Mouse (Mus musculus): ENCODE measurements around the gene Lrmp.

The Lrmp gene

DNA sequence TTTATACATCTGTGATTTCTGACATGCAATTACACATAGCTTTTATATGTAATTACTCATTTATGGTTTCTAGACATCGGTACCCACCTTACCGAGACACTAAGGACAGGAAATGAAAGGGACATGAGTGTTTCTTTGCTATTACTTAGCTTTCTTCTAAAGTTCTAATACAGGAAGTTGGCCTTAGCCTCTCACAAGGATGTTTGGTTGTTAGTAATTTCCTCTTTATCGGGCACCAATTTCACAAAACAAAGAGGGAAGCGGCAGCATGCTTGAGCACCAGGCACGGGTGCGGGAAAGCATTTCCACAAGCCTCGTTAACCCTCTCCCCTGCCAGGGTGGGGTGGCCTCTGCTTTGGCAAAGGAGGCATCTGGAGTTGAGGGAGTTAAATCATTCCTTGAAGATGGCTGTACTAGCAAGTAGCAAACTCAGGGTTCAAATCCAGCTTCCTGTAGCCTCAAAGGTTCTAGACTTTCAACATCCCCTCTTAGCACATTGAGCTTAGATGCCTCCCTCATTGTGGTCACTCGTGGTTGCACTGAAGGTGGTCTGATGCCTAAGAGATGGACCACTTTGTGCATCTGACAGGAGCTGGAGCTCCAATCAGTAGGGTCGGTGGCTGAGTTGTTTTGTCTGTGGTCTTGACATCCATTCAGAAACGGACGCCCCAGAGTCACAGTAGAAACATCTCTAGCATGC lies 24.5 kb downstream of the Lrmp start:
- DNase-seq = no peak

- DNase-seq = no peak
Measured at GRCm38 (mm10) chr6:145140706-145141105, 25.3 kb downstream of the Lrmp start.

DNA sequence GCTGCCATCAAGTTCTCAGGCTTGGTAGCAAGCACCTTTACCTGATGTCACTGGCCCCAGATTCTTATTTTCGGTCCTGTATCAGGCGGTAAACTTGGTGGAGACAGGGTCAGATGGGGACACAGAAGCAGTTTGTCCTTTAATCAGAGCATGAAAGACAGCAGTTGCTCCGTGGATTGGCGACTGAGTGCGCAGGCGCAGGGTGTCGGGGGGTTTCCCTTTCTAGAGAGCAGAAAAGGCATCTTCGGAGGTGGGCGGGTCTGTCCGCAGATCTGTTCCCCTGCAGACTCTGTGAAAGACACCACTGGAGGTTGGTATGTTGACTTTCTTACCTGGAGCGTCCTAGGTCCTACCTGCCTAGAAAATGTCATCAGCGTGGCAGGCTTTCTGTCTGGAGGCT lies 26.4 kb downstream of the Lrmp start:
- DNase-seq = no peak

DNA sequence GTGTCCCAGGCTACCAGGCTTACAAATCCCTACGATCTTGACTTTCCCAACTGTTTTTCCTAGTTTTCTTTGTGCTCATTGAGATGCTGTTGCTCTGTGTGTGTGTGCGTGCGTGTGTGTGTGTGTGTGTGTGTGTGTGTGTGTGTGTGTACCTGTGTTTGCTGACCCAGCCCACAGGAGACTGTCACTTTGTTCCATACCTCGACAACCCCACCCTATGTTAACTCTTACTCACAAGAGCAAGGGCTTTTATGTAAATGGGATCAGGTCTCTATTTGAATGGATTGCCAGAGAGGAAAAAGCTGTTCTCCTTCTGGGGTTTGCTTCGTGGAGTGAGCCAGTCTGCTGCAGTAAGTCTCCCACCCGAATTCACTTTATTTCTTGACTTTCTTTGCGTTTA lies 29.7 kb downstream of the Lrmp start:
- no peak for DNase-seq

DNA sequence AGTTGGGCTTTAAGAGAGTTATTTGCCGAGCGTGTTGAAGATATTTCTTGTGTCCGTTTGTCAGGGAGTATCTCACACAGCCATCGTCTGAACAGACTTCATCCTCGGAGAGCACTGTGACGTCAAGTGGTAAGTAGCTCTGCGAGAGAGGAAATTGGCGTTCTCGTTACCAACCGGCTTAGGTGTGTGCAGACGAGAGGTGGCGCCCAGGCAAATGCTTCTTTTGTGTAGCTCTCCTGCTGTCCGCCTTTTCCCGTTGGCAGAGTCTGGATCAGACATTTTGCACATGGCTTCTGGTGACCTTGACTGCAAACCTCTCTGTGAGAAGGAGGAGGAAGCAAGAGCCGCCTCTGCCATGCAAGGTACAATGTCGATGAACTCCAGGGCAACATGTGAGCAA lies 32.3 kb downstream of the Lrmp start:
- DNase-seq = no peak

GRCm38 (mm10) chr6:145149054-145149453 lies 33.6 kb downstream of the Lrmp start:
- DNase-seq = peak; percentile 35

- DNase-seq = no peak
Measured at GRCm38 (mm10) chr6:145158619-145159018, 43.2 kb downstream of the Lrmp start.

DNA sequence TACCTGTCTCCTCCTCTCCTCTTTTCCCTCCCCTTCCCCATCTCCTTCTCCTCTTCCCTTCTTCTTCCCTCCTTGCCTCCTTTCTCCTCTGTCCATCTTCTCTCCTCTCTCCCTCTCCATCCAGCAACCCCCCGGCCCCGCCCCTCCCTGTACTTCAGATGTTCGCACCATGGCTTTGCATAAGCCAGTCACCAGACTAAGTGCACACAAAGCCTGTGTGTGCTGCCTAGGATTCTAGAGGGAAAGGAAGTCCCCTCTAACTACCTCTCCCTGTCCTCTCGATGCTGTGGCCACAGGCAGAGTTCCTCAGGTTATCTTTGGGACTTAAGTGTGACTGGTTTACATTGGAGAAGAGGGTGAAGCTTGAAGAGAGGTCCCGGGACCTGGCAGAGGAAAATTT lies 45.1 kb downstream of the Lrmp start:
- no peak for DNase-seq

GRCm38 (mm10) chr6:145171892-145172606 lies 56.6 kb downstream of the Lrmp start:
- no peak for DNase-seq

GRCm38 (mm10) chr6:145173781-145174191 lies 58.3 kb downstream of the Lrmp start:
- DNase-seq = peak; percentile 62

GRCm38 (mm10) chr6:145175571-145175981 lies 60.1 kb downstream of the Lrmp start:
- DNase-seq = peak; percentile 38

DNA sequence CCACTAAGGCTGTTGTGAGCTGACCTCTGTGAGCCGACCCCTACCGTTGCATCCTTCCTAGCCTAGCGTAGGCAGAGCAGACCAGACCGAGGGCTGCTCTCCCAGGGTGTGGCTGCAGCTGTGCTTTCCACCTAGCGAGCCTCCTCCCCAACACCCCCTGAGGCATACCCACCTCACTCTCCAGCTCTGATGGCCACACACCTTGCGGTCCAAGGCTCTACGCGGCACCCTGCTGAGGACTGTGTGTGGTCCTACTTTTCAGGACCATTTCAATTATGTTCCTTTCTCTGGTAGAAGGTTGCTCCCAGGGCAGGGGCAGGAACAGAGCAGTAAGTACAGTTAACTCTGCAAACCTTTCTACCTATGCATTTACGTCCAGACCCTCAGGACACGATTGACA lies 61.0 kb downstream of the Lrmp start:
- DNase-seq = no peak

- DNase-seq = peak; percentile 58
Measured at GRCm38 (mm10) chr6:145179665-145180064, 64.2 kb downstream of the Lrmp start.

DNA sequence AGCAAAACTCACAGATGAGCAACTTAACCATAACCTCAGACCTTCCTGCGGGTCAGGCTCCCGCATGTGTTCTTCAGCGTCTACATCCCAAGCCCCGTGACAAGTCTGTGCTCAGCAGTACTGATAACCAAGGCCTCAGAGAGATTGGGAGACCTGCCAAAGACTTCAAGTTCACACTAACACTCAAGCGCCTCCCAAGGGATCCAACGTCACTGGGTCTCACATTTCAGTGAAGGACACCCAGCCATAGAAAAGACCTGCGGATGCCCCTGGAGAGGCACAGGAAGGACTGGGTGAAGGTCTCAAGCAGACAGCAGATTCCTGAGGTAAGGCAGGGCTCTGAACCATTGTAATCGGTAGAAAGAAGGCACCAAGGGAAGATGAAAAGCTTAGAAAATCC lies 66.6 kb downstream of the Lrmp start:
- DNase-seq = no peak

DNA sequence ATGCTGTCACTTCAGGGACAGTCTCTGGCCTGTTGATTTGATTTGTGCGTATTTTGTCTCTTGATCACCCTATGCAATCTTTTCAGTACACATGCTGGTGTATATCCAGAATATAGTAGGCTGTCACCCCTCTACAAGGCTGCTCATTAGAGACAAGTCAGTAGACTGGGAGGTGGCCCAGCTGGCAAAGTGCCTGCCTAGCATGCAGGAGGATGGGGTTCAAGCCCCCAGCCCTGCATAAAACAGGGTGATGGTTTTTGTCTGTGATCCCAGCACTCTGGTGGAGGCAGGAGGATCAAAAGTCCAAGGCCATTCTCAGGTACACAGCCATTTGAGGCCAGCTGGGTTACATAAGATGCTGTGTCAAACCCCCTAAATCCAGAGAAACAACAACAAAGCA lies 70.6 kb downstream of the Lrmp start:
- DNase-seq = no peak

DNA sequence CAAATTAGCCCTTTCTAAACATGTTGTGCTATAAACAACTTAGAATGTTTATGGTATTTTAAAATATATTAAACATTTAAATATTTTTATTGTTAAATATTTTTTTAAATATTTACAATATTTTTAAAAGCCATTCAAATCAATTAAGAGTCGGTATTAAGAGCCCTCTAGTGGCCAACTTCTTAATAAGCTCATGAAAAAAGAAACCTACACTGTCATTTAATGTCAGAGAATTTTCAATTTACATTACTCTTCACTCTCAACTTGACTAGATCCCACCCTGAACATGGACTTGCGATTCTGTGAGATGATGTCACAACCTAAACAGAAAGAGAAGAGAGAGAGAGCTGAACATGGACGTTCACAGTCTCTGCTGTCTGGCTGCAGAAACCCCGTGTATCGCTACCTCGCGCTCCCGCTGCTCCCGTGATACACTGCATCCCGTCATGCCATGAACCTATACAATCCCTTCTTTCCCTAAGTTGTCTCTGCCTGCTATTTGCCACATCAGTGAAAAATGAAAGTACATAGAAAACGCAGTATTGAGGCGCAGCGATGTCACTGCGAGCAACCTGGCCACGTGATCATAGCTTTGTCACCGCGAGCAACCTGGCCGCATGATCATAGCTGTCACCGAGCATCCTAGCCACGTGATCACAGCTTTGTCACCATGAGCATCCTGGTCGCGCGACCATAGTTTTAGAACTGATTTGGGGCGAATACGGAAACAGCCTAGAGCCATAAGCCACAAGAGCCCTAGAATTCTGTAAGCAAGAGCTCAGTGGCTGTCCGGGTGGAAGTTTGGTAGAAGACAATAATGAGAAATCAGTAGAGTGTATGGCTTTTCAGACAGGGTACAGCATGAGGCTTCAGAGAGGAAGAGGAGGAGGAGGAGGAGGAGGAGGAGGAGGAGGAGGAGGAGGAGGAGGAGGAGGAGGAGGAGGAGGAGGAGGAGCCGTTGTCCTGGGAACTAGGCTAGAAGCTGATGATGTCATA lies 71.9 kb downstream of the Lrmp start:
- DNase-seq = no peak

DNA sequence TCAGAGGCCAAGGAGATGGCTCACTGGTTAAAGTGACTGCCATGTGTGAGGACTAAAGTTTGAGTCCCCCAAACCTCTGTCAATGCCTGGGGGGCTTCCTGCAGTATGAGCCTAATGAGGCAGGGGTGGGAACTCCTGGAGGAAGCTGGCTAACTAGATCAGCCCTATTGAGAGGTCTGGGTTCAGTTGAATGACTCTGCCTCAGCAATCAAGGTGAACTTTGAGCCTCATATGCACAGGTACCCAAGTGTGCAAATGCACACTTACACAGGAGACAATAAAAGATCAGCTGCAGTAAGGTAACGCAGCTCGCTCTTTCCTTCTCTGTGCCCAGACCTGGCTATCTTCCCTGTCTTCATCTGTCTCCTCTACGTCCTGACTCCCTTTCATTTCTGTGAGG lies 77.6 kb downstream of the Lrmp start:
- no peak for DNase-seq

DNA sequence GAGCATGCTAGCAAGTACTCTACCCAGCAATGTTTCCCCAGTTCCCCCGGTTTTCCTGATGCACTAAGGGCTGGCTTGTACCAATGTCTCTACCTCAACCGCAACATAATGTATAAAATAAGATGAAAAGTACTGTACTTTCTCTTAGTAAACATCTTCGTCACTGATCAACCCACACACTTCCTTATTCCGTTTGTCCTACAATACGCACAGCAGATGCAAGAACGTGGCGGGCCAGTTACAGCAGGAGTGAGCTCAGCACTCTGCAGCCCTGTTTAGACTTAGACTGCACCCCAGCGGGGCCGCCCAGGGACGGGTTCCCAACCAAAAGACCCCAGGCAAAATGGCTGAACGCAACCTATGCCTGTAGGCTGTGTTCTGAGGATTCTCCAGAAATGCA lies 78.0 kb downstream of the Lrmp start:
- DNase-seq = no peak

- no peak for DNase-seq
Measured at GRCm38 (mm10) chr6:145197949-145198686, 82.7 kb downstream of the Lrmp start.

DNA sequence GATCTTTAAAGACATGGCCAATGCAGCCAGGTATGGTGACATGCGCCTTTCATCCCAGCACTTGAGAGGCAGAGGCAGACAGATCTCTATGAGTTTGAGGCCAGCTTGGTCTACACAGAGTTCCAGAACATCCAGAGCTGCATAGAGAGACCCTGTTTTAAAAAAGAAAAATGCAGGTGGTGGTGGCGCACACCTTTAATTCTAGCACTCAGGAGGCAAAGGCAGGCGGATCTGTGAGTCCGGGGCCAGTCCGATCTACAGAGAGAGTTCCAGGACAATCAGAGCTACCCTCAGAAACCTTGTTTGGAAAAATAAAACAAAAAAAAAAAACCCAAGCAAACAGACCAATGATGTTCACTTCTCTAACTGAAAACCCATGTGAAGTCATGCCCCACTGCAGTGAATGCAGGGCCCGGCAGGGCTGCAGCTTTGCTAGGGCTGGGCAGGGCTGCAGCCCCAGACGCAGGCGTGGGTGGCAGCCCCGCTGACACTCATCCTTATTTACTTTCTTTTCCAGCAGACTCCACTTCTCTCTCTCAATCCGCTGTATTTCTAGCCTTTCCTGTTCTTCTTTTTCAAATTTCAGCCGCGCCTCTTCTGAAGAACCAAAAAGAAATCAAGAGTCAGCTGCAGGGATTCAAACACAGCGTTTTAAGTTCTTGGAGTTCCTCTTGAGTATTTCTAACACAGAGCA lies 87.1 kb downstream of the Lrmp start:
- DNase-seq = no peak

GRCm38 (mm10) chr6:145204440-145204839 lies 89.0 kb downstream of the Lrmp start:
- no peak for DNase-seq

GRCm38 (mm10) chr6:145205142-145205541 lies 89.7 kb downstream of the Lrmp start:
- DNase-seq = no peak
